Mouse (Mus musculus) adrenal gland, postnatal 0 days (tissue): ENCODE data around the gene Kcnh4. TPM values are rescaled to one million over a fixed set of nuclear protein-coding genes. Genes with fewer than 3 reads are reported as not detected.

Experiments used
- polyA plus RNA-seq: library from polyadenylated mRNA; unstranded; fragments of >200 nt; fragmentation: Nextera tagmentation; extraction: Ambion mirVana; gene quantifications from 2 replicates; pipeline ENCODE4 v1.2.1, GENCODE M21; 2015

Gene Kcnh4
- 0.20 and 0.21 TPM in 2 replicates for polyA plus RNA-seq

DNA sequence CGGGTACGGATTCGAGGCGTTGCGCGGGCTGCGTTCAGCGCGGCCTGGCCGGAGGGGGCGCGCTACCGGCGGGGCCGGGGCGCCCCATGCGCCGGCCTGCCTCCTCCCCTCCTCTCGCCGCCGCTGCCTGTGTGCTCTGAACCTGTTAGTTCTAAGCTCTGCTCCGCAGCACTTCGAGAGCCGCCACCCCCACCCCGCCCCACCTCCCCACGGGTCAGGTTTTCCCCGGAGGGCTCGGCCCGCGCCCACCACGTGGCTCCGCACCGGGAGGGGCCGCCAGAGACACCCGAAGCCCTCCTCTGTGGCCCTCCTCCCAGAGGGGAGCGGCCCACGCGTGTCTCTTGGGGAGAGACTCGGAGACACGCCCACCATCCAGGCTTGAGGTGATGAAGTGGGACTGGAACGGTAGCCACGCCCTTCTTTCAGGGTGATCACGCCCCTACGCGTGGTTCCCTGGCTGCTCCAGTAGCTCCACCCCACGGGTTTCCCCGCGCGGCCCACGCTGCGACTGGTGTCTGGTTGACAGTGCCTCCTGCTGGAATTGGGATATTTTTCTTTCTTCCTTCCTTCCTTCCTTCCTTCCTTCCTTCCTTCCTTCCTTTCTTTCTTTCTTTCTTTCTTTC is at the start of gene Kcnh4:
Gene Kcnh4 (minus strand): TSS at position 332 of the 623 bp plus-strand sequence.

DNA sequence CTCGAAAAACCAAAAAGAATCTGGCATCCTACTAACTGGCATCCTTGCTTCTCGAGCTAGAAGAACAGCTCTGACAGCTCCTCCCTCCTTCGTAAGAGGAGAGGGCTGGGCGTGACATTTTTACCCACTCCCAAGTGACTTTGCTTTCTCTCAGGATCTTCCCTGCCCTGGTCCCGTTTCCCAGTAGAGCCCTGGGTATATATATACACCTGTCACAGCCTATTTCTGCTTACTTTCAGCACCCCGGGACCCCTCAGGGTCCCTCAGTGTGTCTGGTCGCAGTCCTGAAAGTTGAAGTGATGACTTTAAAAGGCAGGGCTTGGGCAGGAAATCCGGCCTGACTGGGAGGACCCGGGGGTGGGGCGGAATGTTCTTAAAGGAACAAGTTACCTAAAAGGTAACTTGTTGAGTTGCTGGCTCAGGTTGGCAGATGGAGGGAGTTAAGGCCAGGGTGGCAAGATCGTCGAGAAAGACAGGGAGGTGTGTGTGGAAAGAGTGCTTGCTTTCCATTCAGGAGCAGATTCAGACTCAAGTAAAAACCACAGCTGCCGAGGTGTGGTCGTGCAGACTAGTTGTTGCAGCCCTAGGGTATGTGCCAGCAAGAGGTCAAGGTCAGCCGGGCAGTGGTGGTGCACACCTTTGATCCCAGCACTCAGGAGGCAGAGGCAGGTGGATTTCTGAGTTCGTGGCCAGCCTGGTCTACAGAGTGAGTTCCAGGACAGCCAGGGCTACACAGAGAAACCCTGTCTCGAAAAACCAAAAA is 11.1 kb upstream of the Kcnh4 start, which contains the start of gene Ghdc:
Gene Ghdc (minus strand): TSS at position 312 of the 763 bp plus-strand sequence.

DNA sequence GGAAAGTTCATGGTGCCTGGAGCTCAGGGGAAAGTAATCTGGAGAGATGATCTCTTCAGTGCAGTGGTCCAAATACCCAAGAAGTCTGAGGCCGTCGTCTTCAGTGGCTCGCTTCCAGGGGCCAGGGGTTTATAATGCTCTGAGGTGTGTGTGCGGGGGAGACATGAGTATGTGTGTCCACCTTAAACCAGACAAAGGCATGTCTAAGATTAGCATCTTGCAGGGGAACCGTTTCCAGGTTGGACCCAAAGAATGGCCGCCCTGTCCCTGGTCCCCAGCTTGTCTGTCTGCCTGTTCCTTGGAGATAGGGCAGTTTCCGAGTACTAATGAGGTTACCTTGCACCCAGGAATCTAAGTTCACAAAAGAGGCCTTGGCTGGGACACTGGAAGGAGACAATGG is 3.1 kb upstream of the Kcnh4 start, which contains the start of gene Hcrt:
Gene Hcrt (minus strand): TSS at position 101 of the 400 bp plus-strand sequence.

DNA sequence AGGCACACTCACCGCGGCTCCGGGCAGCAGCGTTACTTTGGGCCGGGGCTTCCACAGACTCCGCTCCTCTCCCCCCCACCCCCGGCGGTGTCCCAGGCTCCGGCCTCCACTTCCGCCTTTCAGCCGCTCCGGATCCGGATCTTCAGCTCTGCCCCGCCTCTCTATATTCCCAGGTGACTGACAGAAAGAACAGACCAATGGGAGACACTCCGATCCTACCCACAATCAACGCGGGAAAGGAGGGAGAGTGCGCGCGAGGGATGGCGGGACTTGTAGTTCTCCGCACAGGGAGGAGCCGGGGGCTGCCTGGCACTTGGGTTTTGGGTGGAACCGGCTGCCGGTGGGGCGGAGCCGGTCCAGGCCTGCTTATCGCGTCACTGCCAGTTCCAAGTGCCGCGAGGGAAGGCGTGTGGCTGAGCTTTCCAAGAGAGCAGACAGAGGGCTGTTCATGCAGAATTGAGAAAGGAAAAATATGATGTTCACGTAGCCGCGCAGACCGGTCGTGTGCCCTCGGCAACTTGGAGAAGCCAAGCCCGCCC is 21.6 kb downstream of the Kcnh4 start, which contains the start of gene Rab5c:
Gene Rab5c (minus strand): TSS at position 150 of the 539 bp plus-strand sequence.

DNA sequence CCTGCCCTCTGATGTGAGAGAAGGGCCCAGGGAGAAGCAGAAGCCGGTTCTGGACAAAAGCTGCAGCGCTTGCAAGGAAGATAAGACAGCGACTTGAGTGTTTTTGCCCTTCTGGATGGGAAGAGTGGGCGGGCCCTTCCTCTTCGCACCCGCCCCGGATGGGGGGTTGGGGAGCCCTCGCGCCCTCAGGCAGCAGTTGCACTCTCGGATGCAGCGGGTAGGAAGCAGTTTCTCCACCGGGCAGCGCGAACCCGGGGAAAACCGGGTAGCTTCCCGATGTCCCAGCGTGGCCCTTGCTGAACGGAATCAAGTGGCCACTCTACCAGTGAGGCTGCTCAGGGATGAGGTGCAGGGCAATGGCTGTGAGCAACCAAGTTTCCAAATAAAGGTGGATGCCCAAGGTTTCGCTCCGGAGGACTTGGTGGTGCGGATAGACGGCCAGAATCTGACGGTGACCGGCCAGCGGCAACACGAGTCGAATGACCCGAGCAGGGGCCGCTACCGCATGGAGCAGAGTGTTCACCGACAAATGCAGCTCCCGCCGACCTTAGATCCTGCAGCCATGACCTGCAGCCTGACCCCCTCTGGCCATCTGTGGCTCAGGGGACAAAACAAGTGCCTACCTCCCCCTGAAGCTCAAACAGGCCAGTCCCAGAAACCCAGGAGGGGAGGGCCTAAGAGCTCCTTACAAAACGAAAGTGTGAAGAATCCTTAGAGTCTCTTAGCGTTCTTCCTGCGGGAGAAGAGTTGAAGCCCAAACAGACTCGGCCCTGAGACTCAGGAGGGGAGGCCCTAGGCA is 45.8 kb downstream of the Kcnh4 start, which contains the start of gene Hspb9:
Gene Hspb9 (plus strand): TSS at position 116 of the 799 bp plus-strand sequence.

DNA sequence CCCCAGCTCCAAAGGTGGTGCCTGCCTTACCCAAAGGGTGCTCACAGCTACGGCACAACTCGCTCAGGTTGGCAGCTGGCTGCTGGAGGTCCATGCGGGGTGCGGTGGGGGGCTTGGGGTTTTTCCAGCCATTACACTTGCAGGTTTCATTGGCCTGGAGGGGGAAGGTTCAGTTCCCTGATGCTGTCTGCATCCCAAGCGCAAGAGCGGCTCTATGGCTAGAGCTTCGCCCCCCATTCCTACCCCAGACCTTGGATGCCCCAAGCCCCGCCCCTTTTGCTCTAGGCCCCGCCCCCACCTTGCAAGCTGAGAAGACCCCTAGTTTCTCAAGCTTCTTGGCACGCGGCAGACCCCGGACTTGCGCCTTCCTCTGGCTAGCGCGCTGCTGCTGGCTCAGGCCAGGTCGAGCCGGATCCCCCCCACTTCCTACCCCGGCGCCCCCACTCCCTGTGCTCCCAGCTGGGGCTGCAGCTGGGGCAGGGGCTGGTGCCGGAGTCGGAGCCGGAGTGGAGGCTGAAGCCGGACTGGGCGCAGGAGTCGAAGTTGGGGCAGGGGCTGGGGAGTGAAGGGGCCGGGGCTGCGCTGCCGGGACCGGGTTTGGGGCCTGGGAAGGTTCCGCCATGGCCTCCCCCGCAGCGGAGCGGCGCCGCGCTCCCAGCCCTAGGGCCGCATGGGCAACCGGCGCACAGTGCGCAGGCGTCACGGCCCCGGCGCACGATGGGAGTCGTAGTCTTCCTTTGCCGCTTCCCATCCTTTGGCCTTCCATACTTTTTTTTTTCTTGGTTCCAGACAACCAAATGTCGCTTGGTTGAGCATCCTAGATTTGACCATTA is 47.7 kb downstream of the Kcnh4 start, which contains the start of gene Kat2a:
Gene Kat2a (minus strand): TSS at position 683 of the 833 bp plus-strand sequence.

DNA sequence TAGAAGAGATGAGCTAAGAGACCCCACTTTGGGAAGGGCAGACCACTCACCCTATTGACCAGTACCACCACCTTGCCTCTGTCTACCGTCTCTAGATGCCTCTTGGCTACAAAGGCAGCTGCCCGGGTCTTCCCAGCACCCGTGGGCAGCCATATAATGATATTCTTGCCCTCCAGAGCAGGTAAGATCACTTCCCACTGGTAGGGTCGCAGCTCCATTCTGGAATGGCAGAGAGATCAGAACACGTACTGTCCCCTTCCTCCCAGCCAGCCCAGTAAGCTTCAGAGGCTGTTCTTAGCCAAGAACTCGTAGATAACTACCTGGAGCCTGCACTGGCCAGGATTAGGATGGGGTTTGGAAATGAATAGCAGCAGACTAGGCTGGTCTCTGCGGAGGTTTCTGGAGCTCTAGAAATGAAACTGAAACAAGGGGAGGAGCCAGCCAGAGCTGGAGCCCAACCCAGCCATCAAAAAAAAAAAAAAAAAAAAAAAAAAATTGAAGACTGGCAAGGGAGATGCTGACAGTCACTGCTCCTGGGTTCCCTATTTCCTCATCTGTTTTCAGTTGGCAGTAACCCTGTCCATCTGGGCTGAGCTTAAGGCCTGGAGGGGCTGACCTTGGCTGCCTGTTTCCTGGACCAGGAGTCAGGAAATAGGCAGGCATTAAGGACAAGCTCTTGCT is 55.8 kb downstream of the Kcnh4 start, which contains the start of gene Dhx58:
Gene Dhx58 (minus strand): TSS at position 421 of the 681 bp plus-strand sequence.

DNA sequence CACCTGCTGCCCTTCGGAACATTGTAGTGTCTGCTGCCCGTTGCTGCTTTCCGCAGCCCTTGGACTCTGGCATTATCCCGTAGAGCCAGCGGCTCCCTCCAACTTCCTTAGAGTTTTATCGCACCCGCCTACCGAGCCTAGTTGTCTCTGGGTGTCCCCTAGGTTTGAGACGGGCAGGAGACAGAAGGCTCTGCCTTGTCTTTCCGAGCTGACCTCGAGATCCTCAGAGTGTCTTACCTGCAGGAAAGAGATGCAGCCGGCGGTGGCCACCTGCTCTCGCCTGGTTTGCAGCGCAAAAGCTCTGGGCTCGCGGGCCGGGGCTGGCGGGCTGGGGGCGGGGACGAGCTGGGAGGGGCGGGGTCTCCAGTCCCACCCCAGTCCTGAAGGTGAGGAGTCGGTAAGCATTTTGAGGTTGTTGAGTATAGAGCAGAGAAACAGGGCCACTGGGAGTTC is 67.6 kb downstream of the Kcnh4 start, which contains the start of gene Zfp385c:
Gene Zfp385c (minus strand): TSS at position 292 of the 453 bp plus-strand sequence.

Other genes with a start within 250 kb of the Kcnh4 start
- 194 and 398 TPM in 2 replicates for gene Acly, start 231.9 kb downstream of the Kcnh4 start, polyA plus RNA-seq
- gene Ttc25, start 214.3 kb downstream of the Kcnh4 start, polyA plus RNA-seq = 0.84 and 1.9 TPM in 2 replicates
- gene Cnp, start 185.0 kb downstream of the Kcnh4 start, polyA plus RNA-seq = 53.5 and 65.6 TPM in 2 replicates
- gene Nkiras2, start 140.7 kb downstream of the Kcnh4 start, polyA plus RNA-seq = 42.2 and 47.3 TPM in 2 replicates
- 99.2 and 155 TPM in 2 replicates for gene Dnajc7, start 139.8 kb downstream of the Kcnh4 start, polyA plus RNA-seq
- 0.27 and 1.1 TPM in 2 replicates for gene Zfp385c, start 67.5 kb downstream of the Kcnh4 start, polyA plus RNA-seq
- gene Dhx58, start 55.7 kb downstream of the Kcnh4 start, polyA plus RNA-seq = 5.5 and 14.8 TPM in 2 replicates
- gene Kat2a, start 47.5 kb downstream of the Kcnh4 start, polyA plus RNA-seq = 28.4 and 39.7 TPM in 2 replicates
- 0.51 and 0.61 TPM in 2 replicates for gene Hspb9, start 46.1 kb downstream of the Kcnh4 start, polyA plus RNA-seq
- 34.3 and 39.6 TPM in 2 replicates for gene Rab5c, start 21.7 kb downstream of the Kcnh4 start, polyA plus RNA-seq
- not detected in 2 replicates for gene Hcrt, start 3.0 kb upstream of the Kcnh4 start, polyA plus RNA-seq
- gene Ghdc, start 11.0 kb upstream of the Kcnh4 start, polyA plus RNA-seq = 7.4 and 9.3 TPM in 2 replicates
- 17.9 and 25.7 TPM in 2 replicates for gene Stat5b, start 90.8 kb upstream of the Kcnh4 start, polyA plus RNA-seq
- gene Stat5a, start 99.4 kb upstream of the Kcnh4 start, polyA plus RNA-seq = 7.6 and 12.2 TPM in 2 replicates
- 43.6 and 44.0 TPM in 2 replicates for gene Stat3, start 179.6 kb upstream of the Kcnh4 start, polyA plus RNA-seq
- gene Cavin1, start 210.9 kb upstream of the Kcnh4 start, polyA plus RNA-seq = 298 and 326 TPM in 2 replicates
- gene Atp6v0a1, start 249.5 kb upstream of the Kcnh4 start, polyA plus RNA-seq = 48.6 and 61.9 TPM in 2 replicates